Mouse (Mus musculus): ENCODE data around the gene Dop1b. TPM values are rescaled to one million over a fixed set of nuclear protein-coding genes. Genes with fewer than 3 reads are reported as not detected.
"Not testable (repeated sequence)": the region's sequence is repeated elsewhere in the genome, so short reads cannot be mapped to it uniquely, and the experiment has no call there.

The Dop1b gene
- total RNA-seq (2022) = 10 to 100 TPM; 16.9 to 36.6 (median 26.4) TPM

GRCm38 (mm10) chr16:93711411-93712188 lies at the start of gene Dop1b:
TSS of gene Dop1b (plus strand) at chr16:93711904.
- peak; percentile 98 for DNase-seq

GRCm38 (mm10) chr16:93667976-93668375 lies 43.7 kb upstream of the Dop1b start:
- DNase-seq = no peak

GRCm38 (mm10) chr16:93669521-93669920 lies 42.2 kb upstream of the Dop1b start:
- no peak for DNase-seq

GRCm38 (mm10) chr16:93670466-93670865 lies 41.2 kb upstream of the Dop1b start:
- not testable (repeated sequence) for DNase-seq

GRCm38 (mm10) chr16:93671064-93671463 lies 40.6 kb upstream of the Dop1b start:
- no peak for DNase-seq

GRCm38 (mm10) chr16:93676376-93676775 lies 35.3 kb upstream of the Dop1b start:
- no peak for DNase-seq

- no peak for DNase-seq
These were observed 33.5 kb upstream of the Dop1b start for GRCm38 (mm10) chr16:93678206-93678605.

- no peak for DNase-seq
These were observed 32.5 kb upstream of the Dop1b start for GRCm38 (mm10) chr16:93679165-93679564.

GRCm38 (mm10) chr16:93682156-93682688 lies 29.5 kb upstream of the Dop1b start:
- DNase-seq = no peak

- peak; percentile 73 for DNase-seq
These were observed 28.8 kb upstream of the Dop1b start, which contains the start of gene Cbr3 for GRCm38 (mm10) chr16:93682689-93683507. TSS of gene Cbr3 (plus strand) at chr16:93683215.

GRCm38 (mm10) chr16:93683508-93684236 lies 28.0 kb upstream of the Dop1b start:
- peak; percentile 6 for DNase-seq

GRCm38 (mm10) chr16:93684441-93684840 lies 27.3 kb upstream of the Dop1b start:
- DNase-seq = no peak

- DNase-seq = not testable (repeated sequence)
These were observed 25.9 kb upstream of the Dop1b start for GRCm38 (mm10) chr16:93685783-93686182.

GRCm38 (mm10) chr16:93686421-93686820 lies 25.3 kb upstream of the Dop1b start:
- no peak for DNase-seq

GRCm38 (mm10) chr16:93686945-93687344 lies 24.8 kb upstream of the Dop1b start:
- DNase-seq = no peak

- DNase-seq = no peak
These were observed 20.4 kb upstream of the Dop1b start for GRCm38 (mm10) chr16:93691206-93691841.

GRCm38 (mm10) chr16:93692744-93693143 lies 19.0 kb upstream of the Dop1b start:
- DNase-seq = no peak

GRCm38 (mm10) chr16:93707116-93707515 lies 4.6 kb upstream of the Dop1b start:
- no peak for DNase-seq

- DNase-seq = no peak
These were observed 2.5 kb upstream of the Dop1b start for GRCm38 (mm10) chr16:93709217-93709616.

GRCm38 (mm10) chr16:93710924-93711323 lies 780 bp upstream of the Dop1b start:
- DNase-seq = peak; percentile 72

GRCm38 (mm10) chr16:93712189-93712885 lies 633 bp downstream of the Dop1b start:
- DNase-seq = no peak
